Mouse (Mus musculus) right cerebral cortex, postnatal 10 days (tissue): Measurements from ENCODE around the gene Hip1.

ENCODE experiments used
- DNase-seq, 2 experiments: peaks; one replicate each; pipeline ENCODE4 v3.0.0; 2021; ENCODE audit warnings: low spot score in 2 of 2

The Hip1 gene

DNA sequence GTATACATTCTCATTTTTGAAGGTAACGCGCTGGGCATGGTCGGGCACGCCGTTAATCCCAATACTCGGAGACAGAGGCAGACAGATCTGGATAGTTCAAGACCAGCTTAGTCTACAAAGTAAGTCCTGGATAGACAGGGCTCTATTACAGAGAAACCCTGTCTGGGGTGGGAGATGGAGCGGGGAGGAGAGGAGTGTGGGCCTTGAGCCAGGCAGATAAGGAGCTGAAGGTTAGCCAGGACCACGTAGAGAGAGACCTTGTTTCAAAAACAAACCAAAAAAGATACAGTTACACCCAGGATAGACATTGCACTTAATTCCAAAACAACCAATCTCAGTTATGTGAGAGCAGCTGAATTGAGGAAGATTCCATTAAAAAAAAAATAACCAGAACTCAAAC lies 99.2 kb downstream of the Hip1 start:
- no peak for DNase-seq

DNA sequence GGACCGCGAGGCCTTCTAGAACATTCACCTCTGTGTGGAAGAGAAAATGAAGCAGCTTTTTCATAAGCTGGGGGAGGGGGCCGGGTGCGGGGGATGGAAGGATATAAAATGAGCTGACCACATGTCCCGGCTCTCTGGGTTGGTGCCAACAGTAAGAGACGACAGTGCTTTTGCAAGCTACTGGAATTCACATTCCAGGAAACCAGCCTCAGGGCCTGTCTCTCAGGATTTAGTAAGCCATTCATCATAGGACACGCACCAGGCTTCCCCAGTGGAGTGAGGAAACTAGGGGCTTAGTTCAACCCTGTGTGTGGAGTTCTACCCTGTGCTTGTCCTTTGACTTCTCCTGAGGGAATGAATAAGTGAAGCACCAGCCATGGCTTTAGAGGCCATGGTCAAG lies 102.5 kb downstream of the Hip1 start:
- no peak for DNase-seq

DNA sequence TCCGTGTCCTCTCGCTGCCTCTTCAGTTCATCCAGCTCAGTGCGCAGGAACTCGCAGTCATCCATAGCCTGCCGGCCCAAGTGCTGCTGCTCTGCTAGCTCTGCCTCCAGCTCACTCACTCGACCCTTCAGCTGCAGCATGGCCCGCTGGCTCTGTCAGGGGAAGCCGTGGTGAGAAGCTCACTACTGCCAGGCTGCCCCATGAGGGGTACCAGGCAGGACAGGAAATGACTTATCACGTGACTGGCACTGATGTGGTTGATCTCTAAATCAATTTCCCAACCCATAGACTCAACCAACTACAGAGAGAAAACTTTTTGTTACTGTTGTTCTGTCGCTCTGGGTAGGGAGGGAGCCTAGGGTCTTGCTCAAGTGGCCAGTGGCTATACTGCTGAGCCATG lies 109.9 kb downstream of the Hip1 start:
- DNase-seq = no peak

DNA sequence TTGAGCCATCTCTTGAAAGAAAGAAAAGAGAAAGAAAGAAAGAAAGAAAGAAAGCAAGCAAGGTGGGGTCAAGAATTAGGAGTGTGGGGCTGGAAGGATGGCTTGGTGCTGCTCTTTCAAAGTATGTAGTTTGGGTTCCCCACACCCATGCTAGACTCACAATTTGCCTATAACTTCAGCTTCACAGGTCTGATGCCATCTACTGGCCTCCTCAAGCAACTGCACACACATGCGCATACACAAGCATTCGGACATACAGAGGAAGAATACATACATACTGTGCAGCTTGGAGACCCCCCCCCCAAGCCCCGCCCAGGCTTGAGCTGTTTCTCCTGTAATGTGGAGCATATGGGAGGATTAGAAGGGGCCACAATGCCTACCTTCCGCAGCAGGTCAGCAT lies 111.1 kb downstream of the Hip1 start:
- no peak for DNase-seq

DNA sequence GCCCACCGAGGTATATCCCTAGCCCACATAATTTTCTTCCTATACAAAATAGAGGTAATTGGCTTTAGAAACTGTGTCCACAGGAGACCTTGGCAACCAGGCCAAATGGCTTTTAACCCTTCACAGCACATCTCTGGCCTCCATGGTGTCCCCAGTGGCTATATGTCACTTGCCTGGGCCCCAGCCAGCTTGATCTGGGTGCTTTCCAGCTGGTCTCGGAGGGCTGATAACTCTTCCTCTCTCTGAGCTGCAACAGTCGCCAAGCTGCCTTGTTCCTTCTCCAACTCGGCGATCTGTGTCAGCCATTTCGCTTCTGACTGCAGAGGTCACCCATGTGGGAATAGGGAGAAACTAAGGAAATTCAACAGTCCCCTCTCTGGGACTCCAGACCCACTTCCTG lies 113.8 kb downstream of the Hip1 start:
- no peak for DNase-seq

DNA sequence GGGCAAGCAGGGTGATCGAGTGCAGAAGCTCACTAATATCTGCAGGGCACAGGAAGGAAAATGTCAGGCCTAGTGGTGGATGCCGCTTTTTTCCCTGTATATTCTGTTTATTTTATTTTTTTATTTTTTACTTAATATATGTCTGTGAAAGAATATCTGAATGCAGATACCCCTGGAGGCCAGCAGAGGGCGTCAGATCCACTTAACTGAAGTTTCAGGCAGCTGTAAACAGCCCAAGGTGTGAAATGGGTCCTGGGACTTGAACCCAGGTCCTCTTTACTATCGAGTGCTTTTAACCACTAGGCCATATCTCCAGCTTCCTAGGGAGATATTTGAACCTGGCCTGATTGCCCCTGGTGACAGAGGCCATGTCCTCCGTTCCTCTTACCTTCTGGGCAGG lies 116.1 kb downstream of the Hip1 start:
- no peak for DNase-seq

DNA sequence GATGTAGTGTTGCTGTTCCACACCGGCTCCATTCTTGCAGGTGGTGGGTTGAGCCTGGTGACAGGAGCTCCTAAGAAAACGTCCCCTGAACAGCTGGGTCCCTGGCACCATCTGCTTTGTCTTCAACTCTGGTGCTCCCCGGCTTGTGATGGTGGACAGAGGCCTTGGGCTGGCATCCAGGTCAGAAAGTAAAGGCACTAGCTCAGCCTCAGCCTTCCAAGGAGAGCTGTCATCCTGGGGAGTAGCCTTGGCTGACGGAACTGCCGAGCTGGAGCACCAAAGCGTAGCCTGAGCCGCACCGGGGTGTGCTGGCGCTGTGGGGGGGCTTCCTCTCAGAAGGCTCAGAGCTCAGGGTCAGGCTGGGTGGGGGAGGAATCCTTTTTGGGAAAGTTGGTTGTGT lies 134.7 kb downstream of the Hip1 start:
- DNase-seq = no peak

DNA sequence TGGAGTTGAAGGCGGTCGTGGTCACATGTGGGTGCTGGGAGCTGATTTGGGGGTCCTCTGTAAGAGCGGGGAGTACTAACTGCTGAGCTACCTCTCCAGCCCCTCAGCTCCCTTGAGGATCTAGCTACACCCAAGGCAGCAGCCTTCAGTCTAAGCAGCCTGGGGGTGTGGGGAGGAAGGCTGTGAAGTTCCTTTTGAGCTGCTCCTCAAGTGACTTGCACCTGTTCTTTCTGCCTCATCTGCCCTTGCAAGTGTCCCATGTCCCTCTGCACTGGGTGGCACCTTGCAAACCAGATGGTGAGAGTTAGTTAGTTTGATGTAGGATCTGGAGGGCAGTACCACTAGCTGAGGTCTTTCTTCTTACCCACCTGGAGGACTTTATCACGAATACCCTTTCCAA lies 136.8 kb downstream of the Hip1 start:
- DNase-seq = no peak

DNA sequence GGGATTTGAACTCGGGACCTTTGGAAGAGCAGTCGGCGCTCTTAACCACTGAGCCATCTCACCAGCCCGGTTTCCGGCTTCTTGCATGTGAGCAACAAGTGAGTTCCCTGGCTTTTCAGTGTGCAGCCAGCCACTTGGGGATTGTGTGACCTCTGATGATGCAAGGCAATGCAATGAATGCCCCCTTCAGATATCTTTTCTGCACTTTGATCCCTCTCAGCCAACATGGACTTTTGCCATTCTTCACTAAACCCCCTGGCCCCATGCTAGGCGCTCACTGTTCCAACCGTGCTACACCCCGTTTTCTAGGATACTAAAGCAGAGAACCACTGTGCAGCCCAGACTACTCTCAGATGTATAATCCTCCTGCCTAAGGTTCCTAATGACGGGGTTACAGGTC lies 139.5 kb downstream of the Hip1 start:
- no peak for DNase-seq

DNA sequence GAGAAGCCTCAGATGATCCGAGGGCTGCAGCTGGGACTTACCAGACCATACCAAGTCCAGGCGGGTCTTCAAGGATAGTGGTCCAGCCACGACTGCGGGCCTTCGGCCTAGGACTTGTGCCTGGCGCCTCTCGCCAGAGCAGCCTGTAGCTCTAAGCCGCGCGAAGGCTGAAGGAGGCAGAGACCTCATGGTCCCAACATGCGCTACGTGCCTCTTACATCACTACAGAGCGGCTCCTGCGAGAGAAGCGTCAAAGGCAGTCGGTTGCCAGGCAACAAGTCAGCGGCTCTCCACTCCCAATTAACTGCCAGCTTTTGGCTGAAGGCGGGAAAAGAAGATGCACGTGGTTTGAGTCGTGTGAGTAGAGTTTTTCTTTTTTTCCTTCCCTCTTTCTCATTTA lies 140.3 kb downstream of the Hip1 start:
- peak; percentile 88 to 94 for DNase-seq

DNA sequence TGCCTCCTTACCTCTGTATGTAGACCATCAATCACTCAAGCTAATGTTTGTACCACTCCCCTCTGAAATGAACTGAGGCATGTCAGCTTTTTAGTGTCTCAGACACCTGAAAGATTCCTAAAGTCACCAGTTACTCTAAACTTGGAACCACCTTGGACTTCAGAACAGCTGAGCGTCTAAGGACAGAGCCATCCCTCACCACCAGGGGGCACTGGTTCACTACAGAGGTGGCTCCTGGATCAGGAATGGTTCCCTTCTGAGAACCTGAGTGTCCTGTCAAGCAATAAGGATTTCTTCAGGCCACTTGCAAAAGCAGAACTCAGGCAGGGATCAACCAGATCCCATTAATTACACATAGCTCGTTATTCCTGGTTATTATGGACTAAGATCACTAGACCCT lies 144.7 kb downstream of the Hip1 start:
- DNase-seq = peak; percentile 74 to 87

DNA sequence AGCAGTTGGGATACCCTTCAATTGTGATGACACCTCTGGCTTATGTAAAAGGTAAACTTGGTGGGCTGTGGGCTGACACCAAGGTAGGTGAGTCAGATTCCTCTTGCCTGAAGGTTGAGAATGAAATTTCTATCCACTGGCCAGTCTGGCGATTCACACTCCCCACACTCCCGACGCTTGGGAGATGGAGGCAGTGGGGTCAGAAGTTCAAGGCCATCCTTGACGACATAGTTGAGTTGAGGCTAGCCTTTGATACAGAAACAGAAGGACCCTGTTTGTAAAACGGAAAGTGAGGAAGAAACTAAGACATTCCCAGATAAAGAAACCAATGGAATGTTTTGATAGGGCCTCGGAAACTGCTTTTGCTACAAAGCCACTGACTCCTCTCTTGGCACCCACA lies 145.5 kb downstream of the Hip1 start:
- DNase-seq = no peak

DNA sequence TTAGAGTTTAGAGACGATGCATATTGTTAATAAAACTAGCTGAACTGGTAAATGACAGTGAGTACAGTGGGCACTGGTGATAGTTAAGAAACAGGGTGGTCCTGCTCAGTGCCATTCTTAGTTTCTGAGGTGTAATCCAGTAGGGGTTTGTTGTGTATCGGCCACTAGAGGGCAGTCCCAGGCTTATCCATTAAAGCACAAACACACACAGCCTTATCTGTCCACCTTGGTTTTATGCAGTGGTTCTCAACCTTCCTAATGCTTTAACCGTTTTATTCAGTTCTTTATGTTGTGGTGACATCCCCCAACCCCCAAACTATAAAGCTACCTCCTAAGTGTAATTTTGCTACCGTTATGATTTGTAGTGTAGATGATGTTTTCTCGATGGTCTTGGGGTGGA lies 149.1 kb downstream of the Hip1 start:
- DNase-seq = peak in 1 of 2 experiments; percentile 68

DNA sequence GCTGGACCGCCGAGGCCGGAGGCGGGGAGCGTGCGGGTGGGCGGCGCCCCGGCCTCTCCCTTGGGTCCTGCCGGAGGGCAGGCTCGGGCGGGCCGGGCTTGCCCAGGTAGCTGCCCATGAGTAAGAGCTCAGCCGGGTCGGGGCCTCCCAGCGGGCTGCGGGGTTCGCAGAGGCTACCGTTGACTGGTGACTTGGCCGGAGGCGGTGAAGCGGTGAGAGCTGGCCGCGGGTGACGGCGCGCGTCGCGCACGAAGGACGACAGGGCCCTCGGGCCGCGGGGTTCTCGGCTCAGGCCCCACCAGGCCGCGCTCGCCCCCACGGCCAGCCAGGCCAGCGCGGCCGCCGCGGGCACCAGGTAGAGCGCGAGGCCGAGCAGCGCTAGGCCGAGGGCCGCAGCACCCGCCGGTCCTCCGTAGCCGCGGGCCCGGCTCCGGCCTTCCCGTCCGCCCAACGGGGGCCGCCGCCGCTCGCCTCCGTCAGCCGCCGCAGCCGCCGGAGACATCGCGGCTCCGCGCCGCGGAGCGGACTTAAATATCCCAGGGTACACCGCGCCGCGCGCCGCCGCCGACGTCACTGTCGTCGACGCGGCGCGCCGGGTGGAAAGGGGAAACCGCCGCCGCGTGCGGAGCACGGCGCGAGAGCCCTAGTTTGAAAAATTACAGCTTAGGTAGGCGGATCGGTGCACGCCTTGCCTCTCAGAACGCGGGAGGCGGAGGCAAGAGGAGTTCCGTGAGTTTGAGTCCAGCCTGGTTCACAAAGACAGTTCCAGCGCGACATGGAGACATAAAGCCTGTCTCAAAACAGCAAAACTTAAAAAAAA lies 150.7 kb downstream of the Hip1 start, which contains the start of gene Pom121:
TSS of gene Pom121 (minus strand) at position 543 of the 820 bp plus-strand sequence.
- DNase-seq = peak; percentile 90 to 91

DNA sequence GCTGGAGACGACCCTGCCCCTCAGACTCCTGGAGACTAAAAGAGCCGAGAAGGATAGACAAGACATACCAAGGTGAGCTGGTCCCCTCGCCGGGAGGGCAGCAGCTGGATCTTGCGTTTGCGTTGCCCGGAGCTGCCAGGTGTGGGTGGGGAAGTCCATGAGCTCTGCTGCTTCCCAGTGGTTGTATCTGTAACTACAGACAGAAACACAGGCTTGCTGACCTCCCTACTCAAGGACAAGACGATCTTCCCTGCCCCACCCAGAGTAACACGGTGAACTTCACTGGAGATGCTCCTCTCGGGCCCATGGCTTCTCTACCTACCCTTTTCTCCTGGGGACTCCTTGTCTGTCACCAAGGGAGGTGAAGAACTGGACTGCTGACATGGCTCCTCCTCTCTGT lies 161.1 kb downstream of the Hip1 start:
- no peak for DNase-seq

DNA sequence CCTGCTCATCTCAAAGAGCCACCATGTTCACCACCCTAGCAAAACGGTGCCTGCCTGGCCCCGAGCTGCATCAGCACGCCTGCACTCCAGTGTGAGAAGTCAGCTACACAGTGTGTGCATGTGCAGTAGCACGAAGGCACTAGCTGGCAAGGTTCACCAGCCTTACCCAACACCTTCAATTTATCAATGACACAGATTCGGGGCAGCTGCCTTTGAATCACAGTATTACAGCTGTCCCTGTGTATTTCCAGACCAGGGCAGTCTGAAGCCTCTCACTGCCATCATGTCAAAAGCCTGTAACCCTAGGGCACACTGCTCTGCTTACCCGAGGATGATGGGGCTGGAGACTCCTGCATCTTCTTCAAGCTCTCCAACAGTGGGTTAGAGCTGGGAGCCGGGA lies 162.2 kb downstream of the Hip1 start:
- DNase-seq = no peak

DNA sequence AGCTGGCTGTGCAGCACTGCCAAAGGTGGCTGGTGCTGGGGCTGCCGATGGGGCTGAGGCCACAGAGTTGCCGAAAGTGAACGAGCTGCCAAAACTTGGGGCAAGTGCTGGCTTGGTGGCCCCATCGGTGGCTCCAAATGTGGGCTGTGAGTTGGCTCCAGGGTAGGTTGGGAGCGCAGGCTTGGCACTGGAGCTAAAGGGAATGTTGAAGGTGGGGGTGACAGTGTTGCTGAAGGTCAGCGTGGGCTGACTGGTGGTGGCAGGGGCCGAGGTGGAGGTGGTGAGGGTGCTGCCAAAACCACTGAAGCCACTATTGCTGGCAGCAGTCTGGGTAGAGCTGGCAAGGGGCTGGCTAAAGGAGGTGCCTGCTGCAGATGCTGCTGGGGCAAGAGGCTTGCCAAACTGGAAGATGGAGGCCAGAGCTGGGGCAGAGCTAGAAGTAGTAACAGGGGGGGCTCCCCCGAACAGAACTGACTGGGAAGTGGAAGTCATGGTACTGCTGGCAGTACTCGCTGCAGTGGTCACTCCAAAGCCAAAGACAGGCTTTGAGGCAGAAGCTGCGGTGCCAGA lies 163.5 kb downstream of the Hip1 start:
- no peak for DNase-seq

DNA sequence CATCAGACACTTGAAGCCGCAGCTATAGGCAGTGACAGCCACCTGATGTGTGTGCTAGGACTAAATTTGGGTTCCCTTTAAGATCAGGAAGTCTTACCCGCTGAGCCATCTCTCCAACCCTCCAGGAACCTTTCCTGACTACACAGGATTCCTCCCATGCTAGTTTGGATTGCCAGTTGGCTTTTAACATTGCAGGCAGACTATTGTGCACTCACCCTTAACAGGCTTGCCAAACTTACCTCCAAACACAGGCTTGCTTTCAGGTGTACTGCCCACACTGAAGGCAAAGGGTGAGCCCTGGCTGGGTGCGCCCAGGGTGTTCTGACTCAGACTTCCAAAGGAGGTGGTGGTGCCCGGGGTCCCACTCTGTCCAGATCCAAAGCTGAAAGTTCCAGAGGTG lies 164.2 kb downstream of the Hip1 start:
- no peak for DNase-seq

DNA sequence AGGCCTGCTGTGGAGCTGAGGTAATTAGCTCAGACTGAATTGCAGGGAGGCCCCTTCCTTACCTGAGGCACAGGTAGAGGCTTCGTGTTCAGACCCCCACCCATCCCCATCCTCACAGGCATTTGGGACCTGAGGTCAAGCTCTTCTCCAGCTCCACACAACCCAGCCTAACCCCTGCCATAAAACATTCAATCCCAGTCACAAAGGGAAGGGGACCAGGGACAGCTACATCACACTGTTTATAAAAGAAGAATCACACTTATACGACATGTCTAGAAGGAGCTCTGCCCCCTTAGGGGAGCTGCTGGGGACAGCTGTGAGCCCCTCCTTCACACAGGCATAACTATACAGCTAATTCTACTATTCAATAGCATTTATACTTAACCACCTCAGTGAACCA lies 168.6 kb downstream of the Hip1 start:
- no peak for DNase-seq

DNA sequence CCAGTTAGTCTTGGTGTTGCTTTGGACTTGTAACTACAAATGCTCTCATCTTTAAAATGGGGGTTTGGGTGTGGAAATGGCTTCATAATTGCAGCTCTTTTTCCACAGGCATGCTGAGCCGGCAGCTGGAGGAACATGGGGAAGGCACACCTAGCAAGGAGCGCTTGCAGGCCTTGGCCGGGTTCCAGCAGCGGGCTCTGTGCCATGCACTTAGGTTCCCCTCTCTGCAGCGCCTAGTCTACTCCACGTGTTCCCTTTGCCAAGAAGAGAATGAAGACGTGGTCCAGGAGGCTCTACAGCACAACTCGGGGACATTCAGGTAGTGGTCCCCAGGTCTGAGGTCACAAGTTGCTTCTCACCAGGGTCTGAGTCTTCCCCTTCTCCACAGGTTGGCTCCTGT lies 169.8 kb downstream of the Hip1 start:
- DNase-seq = peak in 1 of 2 experiments; percentile 60

DNA sequence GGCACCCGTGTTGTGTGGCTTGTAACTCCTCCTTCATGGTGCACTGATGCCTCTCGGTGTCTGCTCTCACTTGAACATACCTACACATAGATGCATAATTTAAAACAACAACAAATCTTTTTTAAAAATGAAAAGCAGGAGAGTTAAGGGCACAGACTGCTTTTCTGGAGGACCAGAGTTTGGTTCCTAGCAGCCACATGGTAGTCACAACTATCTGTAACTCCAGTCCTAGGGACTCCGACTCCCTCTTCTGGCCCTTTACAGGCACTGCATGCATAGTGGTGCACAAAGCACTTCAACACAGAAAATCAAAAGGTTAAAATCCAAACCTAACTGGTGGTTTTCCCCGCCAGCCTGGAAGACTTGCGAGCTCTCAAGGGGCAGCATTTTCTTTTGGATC lies 171.3 kb downstream of the Hip1 start:
- no peak for DNase-seq

DNA sequence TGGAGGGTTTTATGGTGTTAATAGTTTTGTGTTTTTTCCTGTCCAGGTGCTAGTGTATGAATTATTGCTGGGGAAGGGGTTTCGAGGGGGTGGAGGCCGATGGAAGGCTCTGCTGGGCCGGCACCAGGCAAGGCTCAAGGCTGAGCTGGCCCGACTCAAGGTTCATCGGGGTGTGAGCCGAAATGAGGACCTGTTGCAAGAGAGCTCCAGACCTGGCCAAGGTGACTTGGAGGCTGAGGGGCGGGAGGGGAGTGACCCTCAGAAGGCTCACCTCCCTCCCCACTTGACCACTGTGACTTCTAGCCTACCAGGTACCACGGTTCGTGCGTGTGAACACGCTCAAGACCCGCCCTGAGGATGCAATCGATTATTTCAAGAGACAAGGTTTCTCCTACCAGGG lies 173.7 kb downstream of the Hip1 start:
- DNase-seq = no peak

DNA sequence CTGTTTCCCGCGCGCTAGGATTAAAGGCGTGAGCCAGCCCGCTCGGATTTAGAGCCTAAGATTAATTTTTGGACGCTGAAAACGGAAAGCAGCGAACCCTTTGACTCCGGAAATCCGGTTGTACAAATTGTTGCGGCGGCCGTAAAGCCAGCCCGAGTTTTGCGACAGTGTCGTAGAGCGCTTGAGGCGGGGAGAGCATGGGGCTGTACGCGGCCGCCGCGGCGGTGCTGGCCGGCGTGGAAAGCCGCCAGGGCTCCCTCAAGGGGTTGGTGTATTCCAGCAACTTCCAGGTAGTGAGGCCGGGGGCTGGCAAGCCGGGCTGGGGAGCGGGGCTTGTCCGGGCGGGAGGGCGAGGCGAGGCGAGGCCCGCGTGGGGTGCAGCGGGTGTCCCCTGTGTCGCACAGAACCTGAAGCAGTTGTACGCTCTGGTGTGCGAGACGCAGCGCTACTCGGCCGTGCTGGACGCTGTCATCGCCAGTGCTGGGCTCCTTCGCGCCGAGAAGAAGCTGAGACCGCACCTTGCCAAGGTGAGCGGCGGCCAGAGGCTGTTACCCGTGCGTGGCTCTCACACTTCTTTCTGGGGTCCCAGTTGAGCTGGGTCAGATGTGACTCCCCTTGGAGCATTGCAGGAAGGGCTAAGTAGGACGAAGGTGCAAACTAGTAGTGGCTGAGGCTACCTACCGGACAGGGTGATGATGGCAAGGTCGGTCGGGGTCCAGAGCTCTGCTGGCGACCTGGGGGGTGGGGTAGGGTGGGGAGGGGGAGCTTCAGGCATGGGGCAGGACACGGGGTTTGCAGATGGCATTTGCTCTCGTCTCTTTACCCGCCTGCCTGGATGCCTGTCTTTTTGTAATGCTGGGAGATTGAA lies 174.9 kb downstream of the Hip1 start, which contains the start of gene Nsun5:
TSS of gene Nsun5 (plus strand) at position 167 of the 868 bp plus-strand sequence.
- peak; percentile 96 to 97 for DNase-seq
